Mouse (Mus musculus) liver, embryonic 14.5 days (tissue): ENCODE data around the gene Gal3st1.

Experiments
- CTCF ChIP-seq: IDR thresholded peaks from 2 replicates; pipeline ENCODE4 v1.5.1; 2016; ENCODE audit warnings: antibody characterized with exemption, low read depth, control low read depth
- EP300 ChIP-seq: IDR thresholded peaks from 2 replicates; pipeline ENCODE4 v1.6.1; 2016; ENCODE audit warnings: antibody characterized with exemption, low read depth

- TF ChIP-seq CTCF (no peak), EP300 (no peak)
Measured at GRCm38 (mm10) chr11:4034169-4034568, 50.7 kb downstream of the Gal3st1 start.
